Mouse (Mus musculus): Measurements from ENCODE around the gene Brf1. TPM values are rescaled to one million over a fixed set of nuclear protein-coding genes. Genes with fewer than 3 reads are reported as not detected.

The Brf1 gene
- total RNA-seq, 2 experiments from 2014 or later, result 49.0 to 51.1 TPM

DNA sequence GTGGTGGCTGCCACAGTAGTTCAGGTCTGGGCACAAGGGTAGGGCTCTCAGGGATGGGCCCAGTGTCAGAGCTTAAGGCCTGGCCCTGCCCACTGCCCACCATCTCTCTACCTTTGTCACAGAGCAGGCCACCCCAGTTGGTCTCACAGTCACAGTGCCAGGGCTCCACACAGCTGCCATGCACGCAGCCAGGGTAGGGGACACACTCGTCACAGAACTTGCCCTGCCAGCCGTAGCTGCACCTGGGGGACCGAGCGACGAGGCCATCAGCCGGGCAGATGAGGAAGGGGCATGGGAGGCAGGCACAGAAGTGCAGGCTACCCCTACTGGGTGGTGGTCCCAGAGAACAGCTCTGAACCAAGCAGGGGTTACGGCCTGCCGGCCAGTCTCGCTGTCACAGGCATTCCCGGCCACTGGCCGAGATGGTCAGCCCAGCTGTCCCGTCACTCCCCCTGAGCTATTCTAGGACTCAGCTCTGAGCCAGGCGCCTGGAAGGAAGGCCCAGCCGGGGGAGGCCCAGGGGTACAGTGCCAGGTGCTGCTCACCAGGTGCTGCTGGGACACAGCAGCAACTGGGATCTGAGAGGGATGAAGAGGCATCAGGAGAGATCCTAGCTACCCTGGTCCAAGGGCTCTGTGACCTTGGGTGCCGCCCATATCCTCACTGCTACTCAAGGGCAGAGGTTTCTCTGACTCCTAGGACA lies 83.7 kb downstream of the Brf1 start:
- no peak for DNase-seq (ENCODE audit: low spot score in 2 of 2)
- intact Hi-C loops (cut with DNase I), result no loop called here

DNA sequence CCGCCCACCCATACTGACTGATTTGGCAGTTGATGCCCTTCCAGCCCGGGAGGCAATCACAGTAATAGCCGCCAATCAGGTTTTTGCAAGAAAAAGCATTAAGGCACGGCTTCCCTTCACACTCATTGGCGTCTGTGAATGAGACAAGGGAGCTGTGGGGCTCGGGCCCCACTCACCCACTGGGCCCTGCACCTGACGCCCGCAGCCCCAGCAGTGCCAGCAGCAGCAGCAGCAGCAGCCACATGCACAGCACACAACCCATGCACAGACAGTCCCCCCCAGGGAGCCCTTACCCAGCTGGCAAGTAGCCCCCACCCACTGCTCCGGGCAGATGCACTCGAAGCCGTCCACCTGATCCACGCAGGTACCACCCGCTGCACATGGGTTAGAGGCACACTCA lies 84.9 kb downstream of the Brf1 start:
- intact Hi-C loops (cut with DNase I), result no loop called here
- no peak for DNase-seq (ENCODE audit: low spot score in 2 of 2)

DNA sequence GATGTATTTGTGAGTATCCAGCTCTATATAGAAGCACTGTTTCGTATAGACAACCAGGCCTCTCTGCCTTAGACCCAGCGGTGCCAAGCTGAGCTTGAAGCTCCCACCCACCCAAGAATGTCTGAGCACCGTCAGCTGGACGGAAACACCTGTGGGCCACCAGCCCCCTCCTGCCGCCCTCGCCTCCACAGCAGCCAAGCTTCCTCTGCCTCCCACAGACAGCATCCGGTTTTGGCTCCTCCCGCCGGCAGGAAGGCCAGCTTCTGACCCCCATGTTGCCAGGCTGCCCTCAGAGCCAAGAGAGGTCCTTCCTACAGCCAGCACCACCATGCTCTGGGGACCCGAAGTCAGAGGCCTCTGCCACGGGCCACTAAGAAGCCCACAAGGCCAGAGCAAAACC lies 86.0 kb downstream of the Brf1 start:
- no peak for DNase-seq (ENCODE audit: low spot score in 2 of 2)
- intact Hi-C loops (cut with DNase I), result no loop called here

DNA sequence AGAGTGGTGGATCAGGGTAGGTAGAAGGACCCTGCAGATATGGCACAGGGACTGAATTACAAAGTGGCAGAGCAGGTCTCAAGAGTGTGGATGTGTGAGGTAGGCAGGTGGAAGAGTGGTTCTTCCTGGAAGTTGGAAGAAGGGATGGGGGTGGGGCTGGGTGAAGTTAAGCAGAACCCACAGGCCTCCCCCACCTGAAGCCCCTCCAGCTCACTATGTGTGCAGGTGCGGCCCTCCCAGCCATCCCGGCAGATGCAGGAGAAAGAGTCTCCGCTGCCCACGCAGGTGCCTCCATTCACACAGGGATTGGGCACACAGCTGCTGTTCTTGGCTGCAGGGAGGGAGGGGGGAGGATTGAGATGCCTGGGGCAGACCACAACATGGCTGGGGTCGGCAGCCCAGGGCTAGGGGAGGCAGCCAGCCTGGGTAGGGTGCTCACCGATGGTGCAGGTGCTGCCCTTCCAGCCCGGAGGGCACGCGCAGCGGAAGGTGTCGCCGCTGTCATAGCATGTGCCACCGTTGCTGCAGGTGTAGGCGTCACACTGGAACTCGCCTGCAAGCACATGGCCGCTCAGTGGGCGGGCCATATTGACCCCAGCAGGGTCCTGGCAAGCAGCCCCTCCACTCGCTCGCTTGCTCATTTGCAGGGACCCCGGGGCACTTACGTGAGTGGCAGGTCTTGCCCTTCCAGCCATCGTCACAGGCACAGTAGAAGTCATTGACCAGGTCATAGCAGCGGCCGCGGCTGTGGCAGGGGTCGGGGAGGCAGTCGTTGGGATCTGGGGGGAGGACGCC lies 87.4 kb downstream of the Brf1 start:
- intact Hi-C loops (cut with DNase I), result no loop called here
- no peak for DNase-seq (ENCODE audit: low spot score in 2 of 2)

DNA sequence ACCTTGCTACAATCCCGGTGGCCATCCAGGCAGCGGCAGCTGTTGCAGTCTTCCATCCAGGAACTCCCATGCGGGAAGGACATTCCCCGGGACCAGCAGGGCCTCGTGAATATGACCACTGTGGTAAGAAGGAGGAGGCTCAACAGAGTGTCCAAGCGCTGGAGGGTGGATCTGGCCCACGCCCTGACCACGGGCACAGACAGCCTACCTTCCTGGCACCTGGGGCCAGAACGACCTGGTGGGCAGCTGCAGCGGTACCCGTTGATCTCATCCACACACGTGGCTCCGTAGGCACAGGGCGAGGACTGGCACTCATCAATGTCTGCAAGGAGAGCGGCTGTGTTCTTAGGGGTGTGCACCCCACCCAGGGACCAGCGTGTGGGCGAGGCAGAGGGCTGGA lies 88.8 kb downstream of the Brf1 start:
- intact Hi-C loops (cut with DNase I), result no loop called here

More for the DNA sequence above, 88.8 kb downstream of the Brf1 start:
- no peak for DNase-seq (ENCODE audit: low spot score in 2 of 2)

Small RNA genes lying within 50 kb of the gene (microRNA-seq; reads per million reads assigned to microRNA genes)
- 1.3 to 2.4 reads per million in 2 experiments for gene Mir6941

Other genes starting within 250 kb of the Brf1 start
- gene Pld4, start 240.0 kb downstream of the Brf1 start, total RNA-seq (2021), result 10 to 100 TPM in 1 of 2 experiments, 1 to 10 TPM in 1; 9.8 to 11.4 TPM
- 1 to 10 TPM; 8.4 to 8.8 TPM for gene Ahnak2, start 198.0 kb downstream of the Brf1 start, total RNA-seq (2021)
- gene Clba1, start 191.8 kb downstream of the Brf1 start, total RNA-seq (2021), result 10 to 100 TPM; 16.7 to 17.0 TPM
- gene Cdca4, start 171.3 kb downstream of the Brf1 start, total RNA-seq (2021), result 1 to 10 TPM; 9.7 to 9.8 TPM
- gene Gpr132, start 132.5 kb downstream of the Brf1 start, total RNA-seq (2021), result not detected
- gene Jag2, start 70.9 kb downstream of the Brf1 start, total RNA-seq (2021), result 10 to 100 TPM; 60.2 to 61.2 TPM
- gene Nudt14, start 58.6 kb downstream of the Brf1 start, total RNA-seq (2021), result 10 to 100 TPM in 1 of 2 experiments, 1 to 10 TPM in 1; 9.5 to 11.0 TPM
- 10 to 100 TPM; 54.4 to 55.9 TPM for gene Btbd6, start 24.2 kb downstream of the Brf1 start, total RNA-seq (2021)
- gene Pacs2, start 13.8 kb upstream of the Brf1 start, total RNA-seq (2021), result 10 to 100 TPM; 86.6 to 97.6 TPM
- under 1 TPM in 1 of 2 experiments, not detected in 1; 0.31 TPM for gene Tex22, start 73.8 kb upstream of the Brf1 start, total RNA-seq (2021)
- gene Mta1, start 97.6 kb upstream of the Brf1 start, total RNA-seq (2021), result 10 to 100 TPM; 92.7 to 95.9 TPM
- gene Crip2, start 139.5 kb upstream of the Brf1 start, total RNA-seq (2021), result 100 to 1,000 TPM; 199 to 200 TPM
- gene Crip1, start 145.6 kb upstream of the Brf1 start, total RNA-seq (2021), result 10 to 100 TPM; 12.7 to 13.0 TPM
- 1 to 10 TPM; 1.7 to 1.8 TPM for gene Tedc1, start 155.7 kb upstream of the Brf1 start, total RNA-seq (2021)
- 10 to 100 TPM; 28.3 to 35.6 TPM for gene Tmem121, start 185.2 kb upstream of the Brf1 start, total RNA-seq (2021)

Data from left cerebral cortex, postnatal 14 days (tissue).